Mouse (Mus musculus) cerebral cortex, adult 2 months (tissue): ENCODE results near the gene Psmb8.

Experiments
- WGBS: fragments of 180-500 bp; shearing (Covaris S2); methylation state at CpG from one replicate; pipeline ENCODE4 v1.1.7; 2018; 5-methylcytosine and 5-hydroxymethylcytosine counted together

Psmb8 gene

GRCm38 (mm10) chr17:34211746-34212365, 14.3 kb downstream of the Psmb8 start:
- WGBS, result 52% methylated on average over 23 of the region's 23 CpGs

- 60% methylated on average over 21 of the region's 21 CpGs for WGBS
These were observed 16.4 kb downstream of the Psmb8 start for GRCm38 (mm10) chr17:34213936-34214335.

- WGBS, result 92% methylated on average over 12 of the region's 12 CpGs
These were observed 17.7 kb downstream of the Psmb8 start for GRCm38 (mm10) chr17:34215176-34215575.

- 88% methylated on average over 8 of the region's 8 CpGs for WGBS
These were observed 19.9 kb downstream of the Psmb8 start for GRCm38 (mm10) chr17:34217216-34217928.

- 90% methylated on average over 5 of the region's 5 CpGs for WGBS
These were observed 20.5 kb downstream of the Psmb8 start for GRCm38 (mm10) chr17:34217986-34218385.

- 34% methylated on average over 11 of the region's 11 CpGs for WGBS
These were observed 21.2 kb downstream of the Psmb8 start for GRCm38 (mm10) chr17:34218675-34219074.

- 85% methylated on average over 9 of the region's 11 CpGs for WGBS
These were observed 21.6 kb downstream of the Psmb8 start for GRCm38 (mm10) chr17:34219096-34219495.

- WGBS, result 98% methylated on average over 4 of the region's 7 CpGs
These were observed 22.3 kb downstream of the Psmb8 start for GRCm38 (mm10) chr17:34219801-34220200.

- WGBS, result 95% methylated on average over 9 of the region's 16 CpGs
These were observed 22.9 kb downstream of the Psmb8 start for GRCm38 (mm10) chr17:34220401-34220800.

GRCm38 (mm10) chr17:34224816-34225215, 27.3 kb downstream of the Psmb8 start:
- 94% methylated on average over 3 of the region's 3 CpGs for WGBS

- 97% methylated on average over 8 of the region's 8 CpGs for WGBS
These were observed 27.9 kb downstream of the Psmb8 start for GRCm38 (mm10) chr17:34225426-34225825.

GRCm38 (mm10) chr17:34225911-34226310, 28.4 kb downstream of the Psmb8 start:
- WGBS, result 97% methylated on average over 17 of the region's 23 CpGs

GRCm38 (mm10) chr17:34230971-34231370, 33.5 kb downstream of the Psmb8 start:
- WGBS, result 93% methylated on average over 9 of the region's 9 CpGs

GRCm38 (mm10) chr17:34232021-34232420, 34.5 kb downstream of the Psmb8 start:
- WGBS, result 90% methylated on average over 7 of the region's 7 CpGs

- WGBS, result 30% methylated on average over 9 of the region's 9 CpGs
These were observed 37.4 kb downstream of the Psmb8 start for GRCm38 (mm10) chr17:34234926-34235325.

- 67% methylated on average over 5 of the region's 5 CpGs for WGBS
These were observed 39.2 kb downstream of the Psmb8 start for GRCm38 (mm10) chr17:34236691-34237090.

GRCm38 (mm10) chr17:34237741-34238140, 40.2 kb downstream of the Psmb8 start:
- 80% methylated on average over 3 of the region's 3 CpGs for WGBS

- WGBS, result 65% methylated on average over 3 of the region's 3 CpGs
These were observed 41.2 kb downstream of the Psmb8 start, which contains the start of gene H2-Ob for GRCm38 (mm10) chr17:34238706-34239105. Gene H2-Ob, plus strand, starts transcription at chr17:34238903.

GRCm38 (mm10) chr17:34239601-34240041, 42.1 kb downstream of the Psmb8 start:
- 50% methylated on average over 10 of the region's 10 CpGs for WGBS

GRCm38 (mm10) chr17:34240366-34240765, 42.8 kb downstream of the Psmb8 start:
- 73% methylated on average over 3 of the region's 3 CpGs for WGBS

GRCm38 (mm10) chr17:34240916-34241315, 43.4 kb downstream of the Psmb8 start:
- WGBS, result 85% methylated on average over 6 of the region's 6 CpGs

GRCm38 (mm10) chr17:34244656-34245055, 47.1 kb downstream of the Psmb8 start:
- 80% methylated on average over 4 of the region's 4 CpGs for WGBS

GRCm38 (mm10) chr17:34247047-34247446, 49.5 kb downstream of the Psmb8 start:
- 88% methylated on average over 3 of the region's 3 CpGs for WGBS
